Mouse (Mus musculus): Measurements from ENCODE around the gene Pyroxd1.

GRCm38 (mm10) chr6:142363019-142363576, 17.6 kb downstream of the Pyroxd1 start:
- TF ChIP-seq USF1 (IDR thresholded peaks at IDR 0.05; ENCODE audit: low read depth) (no peak), E2F4 (IDR thresholded peaks at IDR 0.05; ENCODE audit: insufficient read depth) (no peak), TCF12 (IDR thresholded peaks at IDR 0.05; ENCODE audit: insufficient read depth, poor library complexity, severe bottlenecking) (no peak), CEBPB (IDR thresholded peaks at IDR 0.05; ENCODE audit: insufficient read depth, poor library complexity, severe bottlenecking) (no peak), POLR2A (IDR thresholded peaks at IDR 0.05; ENCODE audit: insufficient read length, low read depth) (no peak), MAX (IDR thresholded peaks at IDR 0.05; ENCODE audit: low read depth) (no peak), TCF3 (IDR thresholded peaks at IDR 0.05; ENCODE audit: insufficient read length, low read depth) (no peak)
